Comparison of ENCODE assay signal across 8 mouse cellular contexts in genomic region chr4:48124416-48124772, GRCm38 (mm10). TPM values are rescaled to one million over a fixed set of nuclear protein-coding genes. Genes with fewer than 3 reads are reported as not detected.
A peak's percentile ranks its signal among the peaks of the same experiment; 100 is the strongest.
DNase-seq lines count a peak whose midpoint lies in the region; ATAC-seq and TF ChIP-seq lines count a peak whose summit lies in the region.

No protein-coding gene starts in this region.

- H3K4me1 ChIP-seq in heart, embryonic 14.5 days (ENCODE audit: control insufficient read depth in 2 of 2, insufficient read depth in 2 of 2, low read length in 2 of 2) = peaks cover 0 to 3% of the 10 kb centered on the region in 2 experiments; a peak in 1 of 4 replicates
- H3K4me1 ChIP-seq in bone marrow macrophage, adult 2 months (ENCODE audit: control insufficient read depth, insufficient read depth, low read length) = peaks cover 6% of the 10 kb centered on the region
- peaks cover 4% of the 10 kb centered on the region; the same call in 1 of the 2 replicates for H3K4me1 ChIP-seq in heart, embryonic 16.5 days (ENCODE audit: control insufficient read depth, insufficient read depth, low read length)
- H3K4me1 ChIP-seq in liver, embryonic 15.5 days (replicated peaks) = peaks cover 17% of the 10 kb centered on the region
- no peaks in the 10 kb centered on the region for H3K4me1 ChIP-seq in stomach, embryonic 15.5 days

- no peaks in the 10 kb centered on the region for H3K27me3 ChIP-seq in heart, embryonic 14.5 days (ENCODE audit: control insufficient read depth, insufficient read depth, low read length)
- no peaks in the 10 kb centered on the region for H3K27me3 ChIP-seq in heart, embryonic 16.5 days (ENCODE audit: control insufficient read depth, insufficient read depth, low read length)
- H3K27me3 ChIP-seq in liver, embryonic 15.5 days = peaks cover 12% of the 10 kb centered on the region; the same call in 1 of the 2 replicates
- no peaks in the 10 kb centered on the region for H3K27me3 ChIP-seq in stomach, embryonic 15.5 days (replicated peaks)

- TF ChIP-seq CTCF in bone marrow macrophage, adult 2 months (IDR thresholded peaks at IDR 0.05; ENCODE audit: low read depth, low read length) = no peak

- WGBS in heart, embryonic 14.5 days = 7% methylated on average over 9 of the region's 9 CpGs
- 3% methylated on average over 9 of the region's 9 CpGs for WGBS in heart, embryonic 16.5 days
- WGBS in liver, embryonic 15.5 days (ENCODE audit: insufficient replicate concordance) = 2% methylated on average over 9 of the region's 9 CpGs
- WGBS in stomach, embryonic 15.5 days = 5% methylated on average over 9 of the region's 9 CpGs

- H3K9ac ChIP-seq in heart, embryonic 14.5 days (ENCODE audit: low read length) = peak overlapping the region; percentile 93
- H3K9ac ChIP-seq in heart, embryonic 16.5 days (ENCODE audit: low read length) = no peak overlapping the region
- H3K9ac ChIP-seq in liver, embryonic 15.5 days = peak overlapping the region; percentile 94
- H3K9ac ChIP-seq in stomach, embryonic 15.5 days = no peak overlapping the region; the same call in 1 of the 2 replicates

- no peaks in the 10 kb centered on the region for H3K9me3 ChIP-seq in heart, embryonic 14.5 days (ENCODE audit: control insufficient read depth, low read length)
- no peaks in the 10 kb centered on the region for H3K9me3 ChIP-seq in heart, embryonic 16.5 days (replicated peaks; ENCODE audit: control insufficient read depth, low read length)
- H3K9me3 ChIP-seq in liver, embryonic 15.5 days (replicated peaks) = no peaks in the 10 kb centered on the region
- no peaks in the 10 kb centered on the region for H3K9me3 ChIP-seq in stomach, embryonic 15.5 days

- no peak for TF ChIP-seq POLR2A in bone marrow macrophage, adult 2 months (IDR thresholded peaks at IDR 0.05; ENCODE audit: borderline replicate concordance, low read depth, low read length)

- H3K4me2 ChIP-seq in heart, embryonic 14.5 days (ENCODE audit: low read length) = peak overlapping the region; percentile 79
- H3K4me2 ChIP-seq in heart, embryonic 16.5 days (ENCODE audit: low read depth, low read length) = peak overlapping the region; percentile 80
- H3K4me2 ChIP-seq in liver, embryonic 15.5 days = peak overlapping the region; percentile 78
- peak overlapping the region; percentile 80 for H3K4me2 ChIP-seq in stomach, embryonic 15.5 days

- peak overlapping the region; percentile 72 to 85 for H3K4me3 ChIP-seq in heart, embryonic 14.5 days (ENCODE audit: control insufficient read depth in 1 of 2, insufficient read depth in 1 of 2, low read depth in 1 of 2, low read length in 2 of 2)
- peak overlapping the region; percentile 89 for H3K4me3 ChIP-seq in bone marrow macrophage, adult 2 months (ENCODE audit: insufficient read depth, low read length)
- H3K4me3 ChIP-seq in heart, embryonic 16.5 days (ENCODE audit: low read length) = peak overlapping the region; percentile 76
- peak overlapping the region; percentile 89 for H3K4me3 ChIP-seq in liver, embryonic 15.5 days (replicated peaks)
- peak overlapping the region; percentile 85 for H3K4me3 ChIP-seq in stomach, embryonic 15.5 days (replicated peaks)

- no peaks in the 10 kb centered on the region for H3K36me3 ChIP-seq in heart, embryonic 14.5 days (ENCODE audit: control insufficient read depth, insufficient read depth, low read length)
- no peaks in the 10 kb centered on the region for H3K36me3 ChIP-seq in heart, embryonic 16.5 days (ENCODE audit: control insufficient read depth, insufficient read depth)
- H3K36me3 ChIP-seq in liver, embryonic 15.5 days (replicated peaks) = no peaks in the 10 kb centered on the region
- H3K36me3 ChIP-seq in stomach, embryonic 15.5 days = no peaks in the 10 kb centered on the region

- ATAC-seq in heart, embryonic 14.5 days (ENCODE audit: insufficient number of reproducible peaks, insufficient read depth, low FRiP score, low read depth) = peak; percentile 74
- ATAC-seq in heart, embryonic 16.5 days (replicated peaks; ENCODE audit: extremely low read depth, insufficient read depth, low FRiP score) = peak; percentile 69
- ATAC-seq in liver, embryonic 15.5 days (ENCODE audit: insufficient read depth) = peak; percentile 90
- peak; percentile 84 for ATAC-seq in stomach, embryonic 15.5 days (ENCODE audit: insufficient read depth, low FRiP score, low read depth)

- no peak for DNase-seq in heart, adult 11 months
- no peak for DNase-seq in B cell, adult 2 months
- no peak for DNase-seq in urinary bladder, postnatal 4 days (ENCODE audit: low spot score in 2 of 2)

- no peak overlapping the region for H3K27ac ChIP-seq in heart, embryonic 14.5 days (replicated peaks in 1 of 2; ENCODE audit: control insufficient read depth in 1 of 2, insufficient read depth in 1 of 2, low read depth in 2 of 2, low read length in 2 of 2)
- H3K27ac ChIP-seq in bone marrow macrophage, adult 2 months (ENCODE audit: insufficient read depth, low read depth, low read length) = no peak overlapping the region
- H3K27ac ChIP-seq in heart, embryonic 16.5 days (ENCODE audit: low read length) = no peak overlapping the region
- peak overlapping the region; percentile 81; the same call in 1 of the 2 replicates for H3K27ac ChIP-seq in liver, embryonic 15.5 days (replicated peaks)
- no peak overlapping the region for H3K27ac ChIP-seq in stomach, embryonic 15.5 days

RNA-seq across cellular contexts. Expression of gene Stx17, which starts 0.3 kb away (rescaled TPM):
- polyA plus RNA-seq in heart, embryonic 14.5 days (2014; fragmentation: Nextera tagmentation; extraction: Ambion mirVana) = 23.5 and 24.4 TPM in 2 replicates
- polyA plus RNA-seq in bone marrow macrophage, adult 2 months (2012; ENCODE audit: insufficient read depth, insufficient read length, missing spikeins) = 20.6 and 23.7 TPM in 2 replicates
- 20.1 and 22.0 TPM in 2 replicates for polyA plus RNA-seq in heart, embryonic 16.5 days (2015; fragmentation: Nextera tagmentation; extraction: Ambion mirVana)
- 15.3 and 17.5 TPM in 2 replicates for polyA plus RNA-seq in liver, embryonic 15.5 days (2015; fragmentation: Nextera tagmentation; extraction: Ambion mirVana)
- 28.8 and 29.6 TPM in 2 replicates for polyA plus RNA-seq in stomach, embryonic 15.5 days (2015; fragmentation: Nextera tagmentation; extraction: Ambion mirVana)

Comparison
In these comparisons a context has a peak if more than half of its experiments do, and no peak if none do; other contexts are left out.
1. H3K9ac ChIP-seq: peak in heart, embryonic 14.5 days (single experiment) and liver, embryonic 15.5 days (single experiment); none in heart, embryonic 16.5 days (single experiment) and stomach, embryonic 15.5 days (single experiment).
2. Peak in every context shown above with its lines, with median percentiles within 50 percentile points of each other: ATAC-seq, H3K4me2 ChIP-seq and H3K4me3 ChIP-seq.